Mouse (Mus musculus) megakaryocyte, embryonic 14.5 days (primary cell): ENCODE results near the gene Traf5.

Experiments used
- FLI1 ChIP-seq: IDR thresholded peaks from 2 replicates; pipeline ENCODE4 v1.6.1; 2012; ENCODE audit warnings: low read length, inconsistent platforms, mixed read lengths
- GATA1 ChIP-seq: IDR thresholded peaks from 3 replicates; pipeline ENCODE4 v1.6.1; 2012; ENCODE audit warnings: mixed read lengths, low read length, inconsistent platforms, borderline replicate concordance

DNA sequence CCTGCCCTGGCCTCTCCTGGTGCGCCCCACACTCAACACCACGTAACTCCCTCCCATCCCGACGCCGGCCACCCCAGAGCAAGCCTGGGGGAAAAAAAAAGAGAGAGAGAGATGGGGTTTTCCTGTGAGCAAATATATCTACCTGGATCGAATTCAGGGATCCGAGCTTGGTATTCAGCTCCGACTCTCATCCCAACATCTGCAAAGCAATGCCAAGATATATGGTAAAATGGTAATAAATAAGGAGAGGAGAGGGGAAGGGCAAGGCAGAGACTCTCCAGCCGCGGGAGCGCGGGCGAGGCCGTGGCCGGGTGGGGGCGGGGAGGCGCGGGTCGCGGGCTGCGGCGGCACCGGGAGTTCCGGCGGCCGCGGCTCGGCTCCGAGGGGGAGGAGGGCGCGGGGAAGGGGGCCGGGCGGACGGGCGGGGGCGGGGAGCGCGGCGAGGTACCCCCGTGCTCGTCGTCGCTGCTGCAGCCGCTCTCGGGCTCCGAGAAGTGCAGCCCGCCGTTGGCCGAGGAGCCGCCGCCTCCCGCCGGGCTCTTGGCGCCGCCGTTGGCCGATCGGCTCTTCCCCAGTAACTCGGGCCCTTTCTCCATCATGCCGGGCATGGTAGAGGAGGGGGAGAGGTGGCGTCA is 45.0 kb upstream of the Traf5 start:
- no peak for TF ChIP-seq FLI1
- TF ChIP-seq GATA1 = no peak
